Mouse (Mus musculus) liver, embryonic 16.5 days (tissue): Measurements from ENCODE around the gene Alpk3. TPM values are rescaled to one million over a fixed set of nuclear protein-coding genes. Genes with fewer than 3 reads are reported as not detected.

Source experiments
- ATAC-seq: fragments of 200-750 bp; cut with Nextera tagmentation; 2 replicates; pipeline ENCODE4 v1.8.0; 2017; ENCODE audit warnings: low read depth, mild to moderate bottlenecking, moderate number of reproducible peaks, moderate library complexity
- H3K27ac ChIP-seq: fragments of 300-500 bp; sonication (generic); 2 replicates; pipeline ENCODE4 v1.5.1; 2014; ENCODE audit warnings: mild to moderate bottlenecking, low read length
- H3K27me3 ChIP-seq: fragments of 300-500 bp; sonication (generic); 2 replicates; pipeline ENCODE4 v1.6.1; 2014; ENCODE audit warnings: low read depth, low read length, mixed read lengths; ENCODE audit not compliant: control insufficient read depth, insufficient read depth
- H3K36me3 ChIP-seq: fragments of 300-500 bp; sonication (generic); 2 replicates; pipeline ENCODE4 v1.6.1; 2014; ENCODE audit warnings: mild to moderate bottlenecking; ENCODE audit not compliant: control insufficient read depth, insufficient read depth
- H3K4me1 ChIP-seq: fragments of 300-500 bp; sonication (generic); 2 replicates; pipeline ENCODE4 v1.6.1; 2014; ENCODE audit warnings: low read depth, low read length, mixed read lengths; ENCODE audit not compliant: control insufficient read depth
- H3K4me2 ChIP-seq: fragments of 300-500 bp; sonication (generic); 2 replicates; pipeline ENCODE4 v1.6.1; 2014; ENCODE audit warnings: low read depth, low read length, mixed read lengths
- H3K4me3 ChIP-seq: fragments of 300-500 bp; sonication (generic); 2 replicates; pipeline ENCODE4 v1.5.1; 2014; ENCODE audit warnings: low read depth, mild to moderate bottlenecking, low read length
- H3K9ac ChIP-seq: fragments of 300-500 bp; sonication (generic); 2 replicates; pipeline ENCODE4 v1.6.1; 2014; ENCODE audit warnings: low read depth, low read length
- H3K9me3 ChIP-seq: fragments of 300-500 bp; sonication (generic); replicated peaks from 2 replicates; pipeline ENCODE4 v1.6.1; 2016; ENCODE audit warnings: low read length; ENCODE audit not compliant: control insufficient read depth
- WGBS: fragments of 180-500 bp; shearing (Covaris S2); extraction: QIAGEN DNeasy Blood & Tissue Kit; methylation state at CpG from one replicate; pipeline ENCODE4 v1.1.7; 2014; ENCODE audit not compliant: insufficient replicate concordance; 5-methylcytosine and 5-hydroxymethylcytosine counted together
- polyA plus RNA-seq: library from polyadenylated mRNA; unstranded; fragments of >200 nt; fragmentation: Nextera tagmentation; extraction: Ambion mirVana; gene quantifications from 2 replicates; pipeline ENCODE4 v1.2.1, GENCODE M21; 2015

Alpk3 gene
- polyA plus RNA-seq, 1 experiment from 2014 or later = 0.20 TPM

GRCm38 (mm10) chr7:81111729-81112128 is 54.3 kb downstream of the Alpk3 start:
- 69% methylated on average over 2 of the region's 2 CpGs for WGBS
- Histone ChIP-seq H3K9ac (no peak overlapping the region), H3K4me1 (peaks cover 3% of the 10 kb centered on the region; the same call in 1 of the 2 replicates), H3K4me2 (no peak overlapping the region), H3K27ac (no peak overlapping the region), H3K36me3 (no peaks in the 10 kb centered on the region), H3K9me3 (no peaks in the 10 kb centered on the region), H3K27me3 (no peaks in the 10 kb centered on the region), H3K4me3 (no peak overlapping the region)
- ATAC-seq = peak; percentile 64

DNA sequence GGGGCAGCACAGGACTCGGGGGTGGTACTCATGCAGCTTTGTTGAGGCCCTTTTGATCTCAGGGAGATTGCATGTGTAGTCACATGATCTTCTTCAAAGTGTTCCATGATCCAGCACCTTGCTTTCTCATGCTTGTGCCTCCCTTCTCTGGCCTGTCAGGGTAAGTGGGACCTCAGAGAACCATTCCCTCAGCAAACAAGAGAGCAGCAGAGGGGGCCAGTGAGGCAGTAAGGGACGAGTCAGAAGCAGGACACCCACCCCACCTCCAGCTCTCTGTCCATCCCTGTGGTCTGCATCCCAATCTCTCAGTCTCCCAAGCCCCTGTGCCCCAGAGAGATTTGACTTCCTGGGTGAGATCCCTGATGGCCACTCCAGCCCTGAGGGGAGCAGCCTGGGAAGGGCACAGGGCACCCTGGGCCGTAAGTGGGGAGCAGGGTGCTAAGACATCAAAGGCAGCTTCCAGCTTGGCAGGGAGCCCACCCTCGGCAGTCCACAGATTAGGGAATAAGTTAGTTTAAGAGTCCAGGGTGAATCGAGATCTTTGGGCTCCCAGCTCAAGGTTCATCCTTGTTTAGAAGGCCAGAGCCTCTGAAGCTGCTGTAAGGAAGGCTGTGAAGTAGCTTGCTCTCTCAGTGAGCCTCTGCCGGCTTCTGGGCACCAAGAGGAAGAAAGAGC is 55.4 kb downstream of the Alpk3 start:
- no peak overlapping the region for H3K4me3 ChIP-seq
- ATAC-seq = no peak
- no peak overlapping the region for H3K27ac ChIP-seq
- no peaks in the 10 kb centered on the region for H3K27me3 ChIP-seq
- no peak overlapping the region for H3K9ac ChIP-seq
- WGBS = 35% methylated on average over 6 of the region's 6 CpGs
- H3K4me2 ChIP-seq = no peak overlapping the region
- no peaks in the 10 kb centered on the region for H3K9me3 ChIP-seq
- H3K4me1 ChIP-seq = peaks cover 3% of the 10 kb centered on the region; the same call in 1 of the 2 replicates
- no peaks in the 10 kb centered on the region for H3K36me3 ChIP-seq

DNA sequence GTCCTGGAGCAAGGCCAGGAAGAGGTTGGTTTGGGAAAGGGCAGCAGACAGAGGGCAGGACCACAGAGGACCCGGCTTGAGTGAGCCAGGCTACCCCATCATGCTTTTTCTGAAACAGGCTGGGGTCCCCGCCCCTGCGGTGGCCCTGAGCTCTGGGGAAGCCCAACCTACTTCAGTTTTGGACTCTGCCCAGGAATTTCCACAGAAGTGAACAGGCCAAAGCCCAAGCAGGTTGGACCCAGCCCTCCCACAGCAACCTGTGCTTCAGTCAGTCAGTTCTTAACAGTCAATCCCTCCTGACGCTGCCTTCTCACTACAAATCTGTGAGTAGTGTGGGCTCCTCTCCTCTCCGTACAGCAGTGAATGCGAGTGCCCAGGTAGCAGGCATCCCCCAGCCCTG is 57.2 kb downstream of the Alpk3 start, which contains the start of gene Slc28a1:
Slc28a1 (plus strand) TSS at position 245 of the 400 bp plus-strand sequence.
- WGBS = 73% methylated on average over 6 of the region's 6 CpGs
- peak; percentile 61 for ATAC-seq

DNA sequence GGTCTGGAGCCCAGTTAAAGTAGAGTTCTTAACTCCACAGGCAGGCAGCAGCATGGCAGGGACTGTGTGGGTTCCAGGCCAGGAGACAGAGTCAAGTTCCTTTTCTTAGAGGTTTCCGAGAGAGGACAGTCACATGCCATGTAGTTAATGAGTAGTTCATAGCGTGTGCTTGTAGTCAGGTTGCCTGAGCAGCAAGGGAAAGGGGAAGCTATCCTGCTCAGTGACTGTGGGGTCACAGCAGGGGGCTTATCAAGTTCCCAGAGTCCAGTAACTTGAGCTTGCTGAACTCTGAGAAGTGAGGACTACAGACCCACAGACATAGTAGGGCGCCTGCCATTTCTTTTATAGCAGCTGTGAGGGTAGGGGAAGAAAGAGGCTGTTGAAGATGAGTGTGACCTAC is 63.7 kb downstream of the Alpk3 start:
- Histone ChIP-seq H3K9ac (no peak overlapping the region), H3K4me2 (no peak overlapping the region), H3K36me3 (no peaks in the 10 kb centered on the region), H3K27ac (no peak overlapping the region), H3K27me3 (no peaks in the 10 kb centered on the region), H3K4me3 (no peak overlapping the region), H3K4me1 (peaks cover 27% of the 10 kb centered on the region), H3K9me3 (no peaks in the 10 kb centered on the region)
- no peak for ATAC-seq
- WGBS = 29% methylated on average over 3 of the region's 3 CpGs

More for the DNA sequence above, 57.2 kb downstream of the Alpk3 start, which contains the start of gene Slc28a1:
- Histone ChIP-seq H3K4me3 (no peak within 1 kb of the TSS), H3K36me3 (no peaks in the 10 kb centered on the region), H3K27me3 (no peaks in the 10 kb centered on the region), H3K9ac (no peak within 1 kb of the TSS), H3K4me2 (no peak within 1 kb of the TSS), H3K9me3 (no peaks in the 10 kb centered on the region), H3K27ac (no peak within 1 kb of the TSS), H3K4me1 (peaks cover 3% of the 10 kb centered on the region; the same call in 1 of the 2 replicates)

GRCm38 (mm10) chr7:81122808-81123207 is 65.4 kb downstream of the Alpk3 start:
- peaks cover 27% of the 10 kb centered on the region for H3K4me1 ChIP-seq
- no peak overlapping the region for H3K27ac ChIP-seq
- H3K4me3 ChIP-seq = peak overlapping the region; percentile 31; the same call in 1 of the 2 replicates
- WGBS = 33% methylated on average over 2 of the region's 2 CpGs
- H3K9me3 ChIP-seq = no peaks in the 10 kb centered on the region
- no peak for ATAC-seq
- H3K9ac ChIP-seq = no peak overlapping the region
- peak overlapping the region; percentile 57; the same call in 1 of the 2 replicates for H3K4me2 ChIP-seq
- no peaks in the 10 kb centered on the region for H3K27me3 ChIP-seq
- H3K36me3 ChIP-seq = no peaks in the 10 kb centered on the region

- Histone ChIP-seq H3K27me3 (no peaks in the 10 kb centered on the region), H3K4me1 (peaks cover 27% of the 10 kb centered on the region), H3K4me3 (peak overlapping the region; percentile 31), H3K9ac (no peak overlapping the region), H3K27ac (no peak overlapping the region), H3K36me3 (no peaks in the 10 kb centered on the region), H3K9me3 (no peaks in the 10 kb centered on the region), H3K4me2 (peak overlapping the region; percentile 57; the same call in 1 of the 2 replicates)
- peak; percentile 56 for ATAC-seq
- WGBS = 31% methylated on average over 5 of the region's 5 CpGs
Observed at GRCm38 (mm10) chr7:81123553-81123952, 66.2 kb downstream of the Alpk3 start.

GRCm38 (mm10) chr7:81124773-81125172 is 67.4 kb downstream of the Alpk3 start:
- H3K27me3 ChIP-seq = no peaks in the 10 kb centered on the region
- peaks cover 27% of the 10 kb centered on the region for H3K4me1 ChIP-seq
- peak overlapping the region; percentile 29 for H3K4me3 ChIP-seq
- peak overlapping the region; percentile 57 for H3K4me2 ChIP-seq
- H3K9ac ChIP-seq = 0 out of 2 replicates have a peak overlapping the region, but pooled peaks have one; percentile 4
- peak; percentile 88 for ATAC-seq
- peak overlapping the region; percentile 46; the same call in 1 of the 2 replicates for H3K27ac ChIP-seq
- 45% methylated on average over 8 of the region's 8 CpGs for WGBS
- no peaks in the 10 kb centered on the region for H3K9me3 ChIP-seq
- H3K36me3 ChIP-seq = no peaks in the 10 kb centered on the region

GRCm38 (mm10) chr7:81125215-81126175 is 68.1 kb downstream of the Alpk3 start:
- peak overlapping the region; percentile 29 for H3K4me3 ChIP-seq
- ATAC-seq = no peak
- H3K27ac ChIP-seq = peak overlapping the region; percentile 46; the same call in 1 of the 2 replicates
- WGBS = 67% methylated on average over 10 of the region's 10 CpGs
- H3K4me1 ChIP-seq = peaks cover 27% of the 10 kb centered on the region
- 0 out of 2 replicates have a peak overlapping the region, but pooled peaks have one; percentile 4 for H3K9ac ChIP-seq
- H3K27me3 ChIP-seq = no peaks in the 10 kb centered on the region
- no peaks in the 10 kb centered on the region for H3K9me3 ChIP-seq
- H3K36me3 ChIP-seq = no peaks in the 10 kb centered on the region
- peak overlapping the region; percentile 57 for H3K4me2 ChIP-seq
